Mouse (Mus musculus): ENCODE data around the gene Rbm14.

Rbm14 gene

GRCm38 (mm10) chr19:4811063-4811908, at the start of gene Rbm14, which contains the start of gene Gm21992:
Rbm14 (minus strand) TSS chr19:4811634.
Gm21992 (minus strand) TSS chr19:4811612.
- DNase-seq (ENCODE audit: extremely low spot score, low read depth, low spot score), result peak; percentile 91

GRCm38 (mm10) chr19:4859081-4859480, 47.6 kb upstream of the Rbm14 start:
- DNase-seq (ENCODE audit: extremely low spot score, low read depth, low spot score), result no peak

GRCm38 (mm10) chr19:4855951-4856350, 44.5 kb upstream of the Rbm14 start:
- no peak for DNase-seq (ENCODE audit: extremely low spot score, low read depth, low spot score)

- DNase-seq (ENCODE audit: extremely low spot score, low read depth, low spot score), result no peak
Observed at GRCm38 (mm10) chr19:4855470-4855820, 44.0 kb upstream of the Rbm14 start.

- no peak for DNase-seq (ENCODE audit: extremely low spot score, low read depth, low spot score)
Observed at GRCm38 (mm10) chr19:4854552-4855469, 43.4 kb upstream of the Rbm14 start, which contains the start of gene Ctsf. Ctsf (plus strand) TSS chr19:4855130.

GRCm38 (mm10) chr19:4850281-4850680, 38.8 kb upstream of the Rbm14 start:
- DNase-seq (ENCODE audit: extremely low spot score, low read depth, low spot score), result no peak

- no peak for DNase-seq (ENCODE audit: extremely low spot score, low read depth, low spot score)
Observed at GRCm38 (mm10) chr19:4849800-4850199, 38.4 kb upstream of the Rbm14 start.

GRCm38 (mm10) chr19:4847490-4847889, 36.1 kb upstream of the Rbm14 start:
- DNase-seq (ENCODE audit: extremely low spot score, low read depth, low spot score), result no peak

- DNase-seq (ENCODE audit: extremely low spot score, low read depth, low spot score), result no peak
Observed at GRCm38 (mm10) chr19:4845846-4846245, 34.4 kb upstream of the Rbm14 start.

- DNase-seq (ENCODE audit: extremely low spot score, low read depth, low spot score), result no peak
Observed at GRCm38 (mm10) chr19:4842611-4843010, 31.2 kb upstream of the Rbm14 start.

- DNase-seq (ENCODE audit: extremely low spot score, low read depth, low spot score), result no peak
Observed at GRCm38 (mm10) chr19:4840848-4841247, 29.4 kb upstream of the Rbm14 start.

- peak; percentile 85 for DNase-seq (ENCODE audit: extremely low spot score, low read depth, low spot score)
Observed at GRCm38 (mm10) chr19:4839149-4839548, 27.7 kb upstream of the Rbm14 start, which contains the start of the genes Ccs and Ccdc87. Ccs (minus strand) TSS chr19:4839332. Ccdc87 (plus strand) TSS chr19:4839366.

- DNase-seq (ENCODE audit: extremely low spot score, low read depth, low spot score), result no peak
Observed at GRCm38 (mm10) chr19:4838526-4839140, 27.2 kb upstream of the Rbm14 start.

- DNase-seq (ENCODE audit: extremely low spot score, low read depth, low spot score), result no peak
Observed at GRCm38 (mm10) chr19:4837049-4837448, 25.6 kb upstream of the Rbm14 start.

GRCm38 (mm10) chr19:4836096-4836495, 24.7 kb upstream of the Rbm14 start:
- DNase-seq (ENCODE audit: extremely low spot score, low read depth, low spot score), result no peak

GRCm38 (mm10) chr19:4833977-4834376, 22.5 kb upstream of the Rbm14 start:
- DNase-seq (ENCODE audit: extremely low spot score, low read depth, low spot score), result no peak

GRCm38 (mm10) chr19:4829156-4829555, 17.7 kb upstream of the Rbm14 start:
- no peak for DNase-seq (ENCODE audit: extremely low spot score, low read depth, low spot score)

GRCm38 (mm10) chr19:4828444-4829114, 17.1 kb upstream of the Rbm14 start:
- no peak for DNase-seq (ENCODE audit: extremely low spot score, low read depth, low spot score)

- DNase-seq (ENCODE audit: extremely low spot score, low read depth, low spot score), result no peak
Observed at GRCm38 (mm10) chr19:4820678-4821303, 9.4 kb upstream of the Rbm14 start.

GRCm38 (mm10) chr19:4817182-4817835, 5.9 kb upstream of the Rbm14 start:
- no peak for DNase-seq (ENCODE audit: extremely low spot score, low read depth, low spot score)
